Mouse (Mus musculus) liver, embryonic 13.5 days (tissue): Measurements from ENCODE around the gene Fam71e1. TPM values are rescaled to one million over a fixed set of nuclear protein-coding genes. Genes with fewer than 3 reads are reported as not detected.
A peak's percentile ranks its signal among the peaks of the same experiment; 100 is the strongest.

Experiments used
- ATAC-seq: fragments of 200-750 bp; cut with Nextera tagmentation; 2 replicates; pipeline ENCODE4 v1.8.0; 2017; ENCODE audit warnings: low read depth, mild to moderate bottlenecking, moderate number of reproducible peaks, moderate library complexity
- DNase-seq: peaks from one replicate; pipeline ENCODE4 v3.0.0; 2022
- H3K27ac ChIP-seq: fragments of 300-500 bp; sonication (generic); 2 replicates; pipeline ENCODE4 v1.5.1; 2015; ENCODE audit warnings: moderate library complexity, mild to moderate bottlenecking, inconsistent platforms
- H3K27me3 ChIP-seq: fragments of 300-500 bp; sonication (generic); 2 replicates; pipeline ENCODE4 v1.6.1; 2015; ENCODE audit warnings: mild to moderate bottlenecking, inconsistent platforms
- H3K36me3 ChIP-seq: fragments of 300-500 bp; sonication (generic); 2 replicates; pipeline ENCODE4 v1.6.1; 2015; ENCODE audit warnings: mild to moderate bottlenecking, inconsistent platforms
- H3K4me1 ChIP-seq: fragments of 300-500 bp; sonication (generic); replicated peaks from 2 replicates; pipeline ENCODE4 v1.6.1; 2015; ENCODE audit warnings: inconsistent platforms
- H3K4me2 ChIP-seq: fragments of 300-500 bp; sonication (generic); 2 replicates; pipeline ENCODE4 v1.6.1; 2015; ENCODE audit warnings: inconsistent platforms, mild to moderate bottlenecking, moderate library complexity
- H3K4me3 ChIP-seq: fragments of 300-500 bp; sonication (generic); replicated peaks from 2 replicates; pipeline ENCODE4 v1.5.1; 2015; ENCODE audit warnings: mild to moderate bottlenecking, inconsistent platforms
- H3K9ac ChIP-seq: fragments of 300-500 bp; sonication (generic); 2 replicates; pipeline ENCODE4 v1.6.1; 2015; ENCODE audit warnings: mild to moderate bottlenecking, inconsistent platforms
- H3K9me3 ChIP-seq: fragments of 300-500 bp; sonication (generic); replicated peaks from 2 replicates; pipeline ENCODE4 v1.6.1; 2016; ENCODE audit warnings: inconsistent platforms
- WGBS: fragments of 180-500 bp; shearing (Covaris S2); methylation state at CpG from one replicate; pipeline ENCODE4 v1.1.7; 2015; ENCODE audit not compliant: insufficient replicate concordance; 5-methylcytosine and 5-hydroxymethylcytosine counted together
- polyA plus RNA-seq: library from polyadenylated mRNA; unstranded; fragments of >200 nt; fragmentation: Nextera tagmentation; extraction: Ambion mirVana; gene quantifications from 2 replicates; pipeline ENCODE4 v1.2.1, GENCODE M21; 2015

Gene Fam71e1
- 1.3 and 1.5 TPM in 2 replicates for polyA plus RNA-seq

DNA sequence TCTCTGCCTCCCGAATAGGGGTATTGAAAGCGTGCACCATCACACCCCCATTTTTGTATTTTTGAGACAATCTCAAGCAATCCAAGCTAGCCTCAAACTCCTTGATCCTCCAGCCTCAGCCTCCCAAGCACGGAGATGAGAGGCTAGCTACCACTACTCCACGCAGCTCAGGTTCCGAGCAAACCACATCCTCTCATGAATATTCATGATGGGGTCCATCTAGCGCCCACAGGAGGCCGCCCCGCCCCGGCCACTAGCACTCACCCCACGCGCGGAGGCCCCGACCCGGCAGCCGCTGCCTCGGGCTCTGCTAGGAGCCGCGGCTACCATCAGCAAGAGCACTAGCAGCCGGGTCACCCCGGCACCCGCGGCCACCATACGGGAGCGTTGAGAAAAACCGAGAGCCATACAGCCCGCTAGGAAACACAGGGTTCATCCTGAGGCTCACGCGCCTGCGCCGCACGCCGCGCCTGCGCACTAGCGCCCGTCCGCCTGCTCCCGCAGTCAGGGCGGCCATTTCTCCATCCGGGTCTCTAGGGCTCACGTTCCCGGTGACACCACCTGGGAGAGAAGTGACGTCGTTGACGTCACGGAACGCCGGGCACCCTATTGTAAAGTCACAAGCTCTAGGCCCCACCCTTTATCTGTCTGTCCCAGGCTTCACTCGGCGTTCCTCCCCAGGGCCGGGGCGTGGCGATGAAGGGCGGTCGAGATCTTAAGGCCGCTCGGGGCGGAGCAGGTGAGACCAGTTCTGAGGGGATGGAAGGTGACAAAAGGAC lies at the start of gene Fam71e1, which contains the start of gene Emc10:
Fam71e1 (plus strand) TSS at position 590 of the 779 bp plus-strand sequence.
Emc10 (minus strand) TSS at position 538 of the 779 bp plus-strand sequence.
- H3K36me3 ChIP-seq = peaks cover 34% of the 10 kb centered on the region
- peak within 1 kb of the TSS; percentile 96 for H3K27ac ChIP-seq
- H3K27me3 ChIP-seq = peaks cover 22% of the 10 kb centered on the region
- H3K4me2 ChIP-seq = peak within 1 kb of the TSS; percentile 95
- peak within 1 kb of the TSS; percentile 86 for H3K9ac ChIP-seq
- no peaks in the 10 kb centered on the region for H3K9me3 ChIP-seq
- H3K4me1 ChIP-seq = peaks cover 45% of the 10 kb centered on the region
- WGBS = under 1% methylated on average over 58 of the region's 58 CpGs
- H3K4me3 ChIP-seq = peak within 1 kb of the TSS; percentile 78
- ATAC-seq = peak; percentile 93
- peak; percentile 98 for DNase-seq

DNA sequence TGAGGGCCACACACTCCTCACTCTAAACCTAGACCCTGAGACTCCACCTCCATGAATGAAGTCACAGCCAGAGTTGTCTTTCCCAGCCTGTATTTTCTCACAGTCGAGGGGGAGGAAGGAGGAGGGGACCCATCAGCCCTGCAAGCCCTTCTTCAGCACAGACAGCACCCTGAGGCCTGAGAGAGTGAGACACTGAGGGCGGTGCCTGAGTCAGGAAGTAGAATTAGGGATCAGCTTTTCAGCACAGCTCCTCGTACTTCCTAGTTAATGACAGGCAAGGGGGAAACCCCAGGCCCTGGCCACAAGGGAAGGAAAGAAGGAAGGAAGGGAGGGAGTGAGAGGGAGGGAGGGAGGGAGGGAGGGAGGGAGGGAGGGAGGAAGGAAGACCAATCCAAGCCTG lies 43.1 kb upstream of the Fam71e1 start:
- DNase-seq (no peak), ATAC-seq (no peak)
- no peaks in the 10 kb centered on the region for H3K9me3 ChIP-seq
- peaks cover 48% of the 10 kb centered on the region for H3K27me3 ChIP-seq
- no peak overlapping the region for H3K4me2 ChIP-seq
- WGBS = 9% methylated on average over 3 of the region's 3 CpGs
- H3K9ac ChIP-seq = no peak overlapping the region
- no peak overlapping the region for H3K27ac ChIP-seq
- peaks cover 9% of the 10 kb centered on the region for H3K4me1 ChIP-seq
- no peak overlapping the region for H3K4me3 ChIP-seq
- H3K36me3 ChIP-seq = no peaks in the 10 kb centered on the region

DNA sequence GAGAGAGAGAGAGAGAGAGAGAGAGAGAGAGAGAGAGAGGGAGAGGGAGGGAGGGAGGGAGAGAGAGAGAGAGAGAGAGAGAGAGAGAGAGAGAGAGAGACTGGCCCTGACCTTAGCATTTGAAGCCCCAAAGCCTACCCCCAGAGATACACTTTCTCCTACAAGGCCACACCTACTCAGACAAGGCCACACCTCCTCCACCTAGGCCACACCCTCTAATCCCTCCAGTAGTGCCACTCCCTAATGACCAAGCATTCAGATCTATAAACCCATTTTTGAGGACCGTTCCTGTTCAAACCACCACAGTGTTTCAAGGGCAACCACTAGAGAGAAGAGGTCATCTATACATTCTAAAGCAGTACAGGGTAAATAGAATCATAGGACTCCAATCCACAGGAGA lies 40.1 kb upstream of the Fam71e1 start:
- no peak overlapping the region for H3K4me3 ChIP-seq
- H3K9ac ChIP-seq = no peak overlapping the region
- H3K27me3 ChIP-seq = peaks cover 59% of the 10 kb centered on the region
- ATAC-seq (peak; percentile 51; the same call in 1 of the 2 replicates), DNase-seq (peak; percentile 53)
- H3K27ac ChIP-seq = no peak overlapping the region
- H3K9me3 ChIP-seq = no peaks in the 10 kb centered on the region
- WGBS = 77% methylated on average over 1 of the region's 1 CpGs
- H3K36me3 ChIP-seq = no peaks in the 10 kb centered on the region
- H3K4me1 ChIP-seq = peaks cover 9% of the 10 kb centered on the region
- H3K4me2 ChIP-seq = no peak overlapping the region

DNA sequence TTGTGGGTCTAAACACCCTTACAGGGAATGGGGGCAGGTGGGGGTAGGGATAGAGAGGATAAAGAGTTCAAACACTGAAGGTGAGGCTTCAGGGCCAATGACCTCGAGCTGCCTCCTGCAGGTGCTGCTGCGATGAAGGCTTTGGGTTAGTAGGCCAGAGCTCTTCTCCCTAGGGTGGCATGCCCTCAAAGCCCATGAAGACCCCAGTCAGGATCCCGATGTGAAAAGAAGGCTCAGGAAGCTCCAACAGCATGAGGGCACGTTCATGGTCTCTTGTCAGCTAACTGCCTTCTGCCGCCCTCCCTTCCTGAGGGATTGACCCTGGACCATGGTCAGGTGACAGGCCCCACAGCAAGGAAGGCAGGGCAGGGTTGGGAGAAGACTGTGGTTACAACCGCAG lies 36.3 kb upstream of the Fam71e1 start:
- 53% methylated on average over 6 of the region's 6 CpGs for whole genome bisulfite sequencing
- no peak overlapping the region for H3K4me2 ChIP-seq
- H3K27ac ChIP-seq = no peak overlapping the region
- no peaks in the 10 kb centered on the region for H3K9me3 ChIP-seq
- H3K9ac ChIP-seq = no peak overlapping the region
- no peaks in the 10 kb centered on the region for H3K36me3 ChIP-seq
- no peak overlapping the region for H3K4me3 ChIP-seq
- DNase-seq (no peak), ATAC-seq (no peak)
- peaks cover 85% of the 10 kb centered on the region for H3K27me3 ChIP-seq
- peaks cover 27% of the 10 kb centered on the region for H3K4me1 ChIP-seq

DNA sequence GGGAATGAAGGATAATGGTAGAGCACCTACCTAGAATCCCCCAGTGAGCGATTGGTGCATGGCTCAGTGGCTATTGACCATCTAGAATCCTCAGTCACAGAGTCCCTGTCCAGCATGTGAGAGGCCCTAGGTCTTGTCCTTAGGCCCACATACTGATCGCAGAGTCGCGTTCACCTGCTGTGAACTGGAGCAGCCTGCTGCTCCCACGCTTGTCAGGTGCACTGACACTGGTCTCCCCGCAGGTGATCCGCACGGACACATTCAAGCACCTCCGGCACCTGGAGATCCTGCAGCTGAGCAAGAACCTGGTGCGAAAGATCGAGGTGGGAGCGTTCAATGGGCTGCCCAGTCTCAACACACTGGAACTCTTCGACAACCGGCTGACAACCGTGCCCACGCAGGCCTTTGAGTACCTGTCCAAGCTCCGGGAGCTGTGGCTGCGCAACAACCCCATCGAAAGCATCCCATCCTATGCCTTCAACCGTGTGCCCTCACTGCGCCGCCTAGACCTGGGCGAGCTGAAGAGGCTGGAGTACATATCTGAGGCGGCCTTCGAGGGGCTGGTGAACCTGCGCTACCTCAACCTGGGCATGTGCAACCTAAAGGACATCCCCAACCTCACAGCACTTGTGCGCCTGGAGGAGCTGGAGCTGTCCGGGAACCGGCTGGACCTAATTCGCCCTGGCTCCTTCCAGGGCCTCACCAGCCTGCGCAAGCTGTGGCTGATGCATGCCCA lies 35.4 kb upstream of the Fam71e1 start:
- DNase-seq = no peak
- Histone ChIP-seq H3K4me3 (no peak overlapping the region), H3K27ac (no peak overlapping the region), H3K4me1 (peaks cover 34% of the 10 kb centered on the region), H3K36me3 (no peaks in the 10 kb centered on the region), H3K9ac (no peak overlapping the region), H3K27me3 (peaks cover 86% of the 10 kb centered on the region), H3K4me2 (no peak overlapping the region), H3K9me3 (no peaks in the 10 kb centered on the region)
- WGBS = 63% methylated on average over 31 of the region's 31 CpGs
- no peak for ATAC-seq

DNA sequence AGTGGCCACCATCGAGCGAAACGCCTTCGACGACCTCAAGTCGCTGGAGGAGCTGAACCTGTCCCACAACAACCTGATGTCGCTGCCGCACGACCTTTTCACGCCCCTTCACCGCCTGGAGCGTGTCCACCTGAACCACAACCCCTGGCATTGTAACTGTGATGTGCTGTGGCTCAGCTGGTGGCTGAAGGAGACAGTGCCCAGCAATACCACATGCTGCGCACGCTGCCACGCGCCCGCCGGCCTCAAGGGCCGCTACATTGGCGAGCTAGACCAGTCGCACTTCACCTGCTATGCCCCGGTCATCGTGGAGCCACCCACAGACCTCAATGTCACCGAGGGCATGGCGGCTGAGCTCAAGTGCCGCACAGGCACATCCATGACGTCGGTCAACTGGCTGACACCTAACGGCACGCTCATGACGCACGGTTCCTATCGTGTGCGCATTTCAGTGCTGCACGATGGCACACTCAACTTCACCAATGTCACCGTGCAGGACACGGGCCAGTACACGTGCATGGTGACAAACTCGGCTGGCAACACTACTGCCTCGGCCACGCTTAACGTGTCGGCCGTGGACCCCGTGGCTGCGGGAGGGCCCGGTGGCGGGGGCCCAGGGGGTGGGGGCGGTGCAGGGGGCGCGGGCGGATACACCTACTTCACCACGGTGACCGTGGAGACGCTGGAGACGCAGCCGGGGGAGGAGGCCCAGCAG lies 34.7 kb upstream of the Fam71e1 start:
- Histone ChIP-seq H3K4me2 (no peak overlapping the region), H3K9ac (no peak overlapping the region), H3K27me3 (peaks cover 86% of the 10 kb centered on the region), H3K36me3 (no peaks in the 10 kb centered on the region), H3K27ac (no peak overlapping the region), H3K4me1 (peaks cover 36% of the 10 kb centered on the region), H3K4me3 (no peak overlapping the region), H3K9me3 (no peaks in the 10 kb centered on the region)
- no peak for DNase-seq
- no peak for ATAC-seq
- 38% methylated on average over 54 of the region's 57 CpGs for WGBS

DNA sequence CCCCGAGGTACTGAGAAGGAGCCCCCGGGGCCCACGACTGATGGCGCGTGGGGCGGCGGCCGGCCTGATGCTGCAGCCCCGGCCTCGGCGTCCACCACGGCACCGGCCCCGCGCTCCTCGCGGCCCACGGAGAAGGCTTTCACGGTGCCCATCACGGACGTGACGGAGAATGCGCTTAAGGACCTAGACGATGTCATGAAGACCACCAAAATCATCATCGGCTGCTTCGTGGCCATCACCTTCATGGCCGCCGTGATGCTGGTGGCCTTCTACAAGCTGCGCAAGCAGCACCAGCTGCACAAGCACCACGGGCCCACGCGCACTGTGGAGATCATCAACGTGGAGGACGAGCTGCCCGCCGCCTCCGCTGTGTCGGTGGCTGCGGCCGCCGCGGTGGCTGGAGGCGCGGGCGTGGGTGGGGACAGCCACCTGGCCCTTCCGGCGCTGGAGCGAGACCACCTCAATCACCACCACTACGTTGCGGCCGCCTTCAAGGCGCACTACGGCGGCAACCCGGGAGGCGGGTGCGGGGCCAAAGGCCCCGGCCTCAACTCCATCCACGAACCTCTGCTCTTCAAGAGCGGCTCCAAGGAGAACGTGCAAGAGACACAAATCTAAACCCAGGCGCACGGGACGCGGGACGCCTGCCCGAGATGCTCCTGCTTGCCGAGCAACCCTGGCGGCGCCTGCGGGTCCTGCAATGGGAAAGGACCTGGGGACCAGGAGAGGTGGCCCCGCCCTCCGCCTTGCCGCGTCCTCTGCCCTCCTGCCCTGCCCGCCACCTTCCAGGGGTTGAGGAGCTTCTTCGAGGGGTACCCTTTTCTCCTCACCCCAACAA lies 33.9 kb upstream of the Fam71e1 start:
- ATAC-seq (no peak), DNase-seq (peak; percentile 64)
- Histone ChIP-seq H3K27me3 (peaks cover 79% of the 10 kb centered on the region), H3K4me3 (no peak overlapping the region; the same call in 1 of the 2 replicates), H3K4me2 (peak overlapping the region; percentile 4; the same call in 1 of the 2 replicates), H3K4me1 (peaks cover 41% of the 10 kb centered on the region), H3K9ac (no peak overlapping the region), H3K36me3 (no peaks in the 10 kb centered on the region), H3K27ac (no peak overlapping the region), H3K9me3 (no peaks in the 10 kb centered on the region)
- WGBS = 10% methylated on average over 77 of the region's 77 CpGs

DNA sequence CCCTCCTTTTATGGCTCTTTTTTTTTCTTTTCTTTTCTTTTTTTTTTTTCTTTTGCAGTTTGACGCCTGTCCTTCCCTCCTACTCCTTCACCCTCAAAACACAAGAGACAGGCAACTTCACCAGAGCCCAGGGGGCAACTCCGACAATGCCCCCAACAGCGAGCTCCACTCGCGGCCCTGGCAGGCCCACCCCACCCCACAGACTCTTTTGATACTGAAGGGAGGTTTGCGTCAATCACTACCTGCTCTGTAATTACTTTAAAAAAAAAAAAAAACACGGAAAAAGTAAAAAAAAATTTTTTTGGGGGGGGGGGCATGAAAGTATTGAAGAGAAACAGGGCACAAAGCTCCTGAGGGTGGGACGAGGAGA lies 33.3 kb upstream of the Fam71e1 start:
- no peaks in the 10 kb centered on the region for H3K36me3 ChIP-seq
- H3K9ac ChIP-seq = no peak overlapping the region
- DNase-seq (no peak), ATAC-seq (no peak)
- H3K27me3 ChIP-seq = peaks cover 73% of the 10 kb centered on the region
- H3K27ac ChIP-seq = no peak overlapping the region
- H3K4me2 ChIP-seq = no peak overlapping the region
- 23% methylated on average over 8 of the region's 8 CpGs for WGBS
- H3K4me3 ChIP-seq = no peak overlapping the region
- peaks cover 43% of the 10 kb centered on the region for H3K4me1 ChIP-seq
- H3K9me3 ChIP-seq = no peaks in the 10 kb centered on the region

DNA sequence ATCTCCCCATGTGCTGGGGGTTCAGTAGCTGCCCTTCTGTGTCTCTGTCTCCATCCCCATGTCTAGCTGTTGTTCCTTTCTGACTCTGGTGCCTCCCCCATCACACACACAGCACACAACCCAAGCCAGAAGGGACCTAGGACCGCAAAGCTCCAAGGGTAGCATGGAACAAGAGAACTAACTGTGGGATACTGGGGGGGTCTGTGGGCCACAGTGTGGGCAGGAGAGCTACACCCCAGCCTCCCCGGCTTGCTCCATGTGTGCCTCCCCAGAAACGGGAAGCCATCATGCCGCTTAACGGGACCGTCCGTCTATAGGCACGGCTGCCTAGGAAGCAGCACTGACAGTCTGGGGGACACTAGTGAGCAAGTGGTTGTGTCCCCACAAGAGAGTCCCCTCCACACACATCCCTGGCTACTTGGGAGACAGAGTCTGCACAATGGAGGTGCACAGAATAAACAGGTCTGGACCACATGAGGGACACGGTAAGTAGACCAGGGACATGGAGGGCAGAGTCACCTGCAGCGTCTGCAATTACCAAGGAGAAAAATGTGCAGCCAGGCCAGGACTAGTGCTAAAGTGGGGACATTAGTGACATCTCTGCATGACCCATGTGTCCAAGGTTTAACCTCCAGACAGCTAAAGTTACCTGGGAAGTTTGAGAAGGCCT lies 32.7 kb upstream of the Fam71e1 start:
- Histone ChIP-seq H3K27me3 (peaks cover 67% of the 10 kb centered on the region), H3K9me3 (no peaks in the 10 kb centered on the region), H3K36me3 (no peaks in the 10 kb centered on the region), H3K4me2 (no peak overlapping the region), H3K27ac (no peak overlapping the region), H3K9ac (no peak overlapping the region), H3K4me3 (no peak overlapping the region), H3K4me1 (peaks cover 48% of the 10 kb centered on the region)
- WGBS = 74% methylated on average over 10 of the region's 10 CpGs
- ATAC-seq = no peak
- DNase-seq = no peak

DNA sequence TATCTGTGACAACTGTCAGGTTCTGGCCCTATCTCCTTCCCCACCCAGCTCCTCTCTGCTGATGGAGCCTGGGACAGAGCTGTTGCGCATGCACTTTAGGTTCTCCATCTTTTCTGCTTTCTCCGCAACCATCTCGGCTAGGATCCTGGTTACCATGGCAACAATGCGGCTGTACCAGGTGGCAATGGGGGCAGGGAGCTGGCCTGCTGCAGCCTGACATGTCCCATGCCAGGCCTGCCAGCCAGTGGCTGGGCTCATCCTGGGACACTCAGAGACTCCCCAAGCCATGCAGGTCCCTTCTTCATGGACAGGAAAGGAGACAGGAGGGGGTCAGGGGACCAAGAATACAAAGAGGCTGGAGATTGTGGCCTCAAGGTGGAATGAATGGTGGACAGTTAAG lies 31.9 kb upstream of the Fam71e1 start:
- peaks cover 56% of the 10 kb centered on the region for H3K4me1 ChIP-seq
- H3K9me3 ChIP-seq = no peaks in the 10 kb centered on the region
- H3K4me2 ChIP-seq = peak overlapping the region; percentile 35; the same call in 1 of the 2 replicates
- 33% methylated on average over 4 of the region's 4 CpGs for WGBS
- no peak overlapping the region for H3K4me3 ChIP-seq
- no peak for DNase-seq
- no peak for ATAC-seq
- peaks cover 59% of the 10 kb centered on the region for H3K27me3 ChIP-seq
- 0 out of 2 replicates have a peak, but pooled peaks cover 5% of the 10 kb centered on the region for H3K36me3 ChIP-seq
- H3K27ac ChIP-seq = no peak overlapping the region; the same call in 1 of the 2 replicates
- H3K9ac ChIP-seq = peak overlapping the region; percentile 42
